ENCODE assay signal across 9 mouse cellular contexts in the genomic region with DNA sequence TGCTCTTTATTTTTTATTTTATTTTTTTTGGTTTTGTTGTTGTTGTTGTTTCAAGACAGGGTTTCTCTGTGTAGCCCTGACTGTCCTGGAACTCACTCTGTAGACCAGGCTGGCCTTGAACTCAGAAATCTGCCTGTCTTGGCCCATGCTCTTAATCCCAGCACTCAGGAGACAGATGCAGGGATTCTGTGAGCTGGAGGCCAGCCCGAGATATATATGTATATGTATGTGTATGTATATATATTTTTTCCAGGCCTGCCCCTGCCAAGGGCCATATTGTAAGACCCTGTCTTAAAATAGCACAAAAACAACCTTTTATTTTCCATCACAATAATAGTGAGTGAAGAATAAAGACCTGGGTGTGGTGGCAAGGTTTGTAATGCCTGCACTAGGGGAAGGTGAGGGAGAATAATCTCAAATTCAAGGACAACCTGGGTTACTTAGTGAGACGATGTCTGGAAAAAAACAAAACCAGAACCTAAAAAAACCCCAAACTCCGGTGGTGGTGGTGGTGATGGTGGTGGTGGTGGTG. TPM values are rescaled to one million over a fixed set of nuclear protein-coding genes. Genes with fewer than 3 reads are reported as not detected.
DNase-seq lines count a peak whose midpoint lies in the region; ATAC-seq lines count a peak whose summit lies in the region.
"Had no signal": no experiment of that assay in that cellular context is flagged by ENCODE, and none has a peak within 500 bp of the region (broad histone marks: within the 10 kb centered on the region; RNA-seq: fewer than 3 reads in every experiment).

No protein-coding gene starts in this region.

- no peaks in the 10 kb centered on the region for H3K9me3 ChIP-seq in kidney, embryonic 14.5 days (ENCODE audit: control insufficient read depth, low read length)
- no peaks in the 10 kb centered on the region for H3K9me3 ChIP-seq in embryonic facial prominence, embryonic 13.5 days
- H3K9me3 ChIP-seq in hindbrain, embryonic 12.5 days (replicated peaks) = no peaks in the 10 kb centered on the region
- no peaks in the 10 kb centered on the region for H3K9me3 ChIP-seq in midbrain, embryonic 13.5 days

- no peak for DNase-seq in kidney, postnatal 10 days
- DNase-seq in adrenal gland, postnatal 36 days = no peak
- no peak for DNase-seq in spleen, postnatal 36 days (ENCODE audit: low spot score in 2 of 2)
- DNase-seq: kidney, adult 11 months had no signal

- 70% methylated on average over 3 of the region's 3 CpGs for WGBS in kidney, embryonic 14.5 days
- 61% methylated on average over 3 of the region's 3 CpGs for WGBS in embryonic facial prominence, embryonic 13.5 days
- WGBS in hindbrain, embryonic 12.5 days = 64% methylated on average over 3 of the region's 3 CpGs
- 49% methylated on average over 3 of the region's 3 CpGs for WGBS in midbrain, embryonic 13.5 days

- ATAC-seq in kidney, embryonic 14.5 days (ENCODE audit: low FRiP score, low TSS enrichment) = no peak
- no peak for ATAC-seq in embryonic facial prominence, embryonic 13.5 days (ENCODE audit: insufficient number of reproducible peaks, insufficient read depth, low FRiP score, low TSS enrichment, low read depth)
- no peak for ATAC-seq in hindbrain, embryonic 12.5 days (ENCODE audit: low FRiP score)
- no peak for ATAC-seq in midbrain, embryonic 13.5 days
- no peak for ATAC-seq in granulocyte monocyte progenitor cell, adult 5-6 weeks (replicated peaks; ENCODE audit: poor library complexity, severe bottlenecking)

- no peak overlapping the region for H3K27ac ChIP-seq in kidney, embryonic 14.5 days (ENCODE audit: low read depth, low read length)
- no peak overlapping the region for H3K27ac ChIP-seq in embryonic facial prominence, embryonic 13.5 days
- no peak overlapping the region for H3K27ac ChIP-seq in hindbrain, embryonic 12.5 days
- no peak overlapping the region for H3K27ac ChIP-seq in midbrain, embryonic 13.5 days

- no peak overlapping the region for H3K9ac ChIP-seq in kidney, embryonic 14.5 days (ENCODE audit: low read depth, low read length)
- H3K9ac ChIP-seq in embryonic facial prominence, embryonic 13.5 days = no peak overlapping the region
- no peak overlapping the region for H3K9ac ChIP-seq in hindbrain, embryonic 12.5 days
- H3K9ac ChIP-seq in midbrain, embryonic 13.5 days (replicated peaks) = no peak overlapping the region

- no peaks in the 10 kb centered on the region for H3K27me3 ChIP-seq in kidney, embryonic 14.5 days (ENCODE audit: control insufficient read depth, insufficient read depth, low read length)
- H3K27me3 ChIP-seq in embryonic facial prominence, embryonic 13.5 days = no peaks in the 10 kb centered on the region
- H3K27me3 ChIP-seq in hindbrain, embryonic 12.5 days = no peaks in the 10 kb centered on the region; the same call in 1 of the 2 replicates
- no peaks in the 10 kb centered on the region for H3K27me3 ChIP-seq in midbrain, embryonic 13.5 days

- H3K4me2 ChIP-seq in kidney, embryonic 14.5 days (replicated peaks; ENCODE audit: low read depth, low read length) = peak overlapping the region; percentile 77; the same call in 1 of the 2 replicates
- H3K4me2 ChIP-seq in embryonic facial prominence, embryonic 13.5 days = peak overlapping the region; percentile 89
- peak overlapping the region; percentile 90 for H3K4me2 ChIP-seq in hindbrain, embryonic 12.5 days (replicated peaks)
- H3K4me2 ChIP-seq in midbrain, embryonic 13.5 days (replicated peaks) = peak overlapping the region; percentile 78

- H3K4me1 ChIP-seq in kidney, embryonic 14.5 days (ENCODE audit: control insufficient read depth, insufficient read depth, low read length) = peaks cover 24% of the 10 kb centered on the region
- peaks cover 43% of the 10 kb centered on the region for H3K4me1 ChIP-seq in embryonic facial prominence, embryonic 13.5 days
- peaks cover 41% of the 10 kb centered on the region for H3K4me1 ChIP-seq in hindbrain, embryonic 12.5 days
- peaks cover 40% of the 10 kb centered on the region for H3K4me1 ChIP-seq in midbrain, embryonic 13.5 days (replicated peaks)

- no peak overlapping the region for H3K4me3 ChIP-seq in kidney, embryonic 14.5 days (ENCODE audit: low read length)
- 0 out of 2 replicates have a peak overlapping the region, but pooled peaks have one; percentile 44 for H3K4me3 ChIP-seq in embryonic facial prominence, embryonic 13.5 days
- 0 out of 2 replicates have a peak overlapping the region, but pooled peaks have one; percentile 41 for H3K4me3 ChIP-seq in hindbrain, embryonic 12.5 days
- peak overlapping the region; percentile 43; the same call in 1 of the 2 replicates for H3K4me3 ChIP-seq in midbrain, embryonic 13.5 days (replicated peaks)

- no peaks in the 10 kb centered on the region for H3K36me3 ChIP-seq in kidney, embryonic 14.5 days (ENCODE audit: control insufficient read depth, insufficient read depth, low read length)
- no peaks in the 10 kb centered on the region for H3K36me3 ChIP-seq in embryonic facial prominence, embryonic 13.5 days
- no peaks in the 10 kb centered on the region for H3K36me3 ChIP-seq in hindbrain, embryonic 12.5 days
- H3K36me3 ChIP-seq in midbrain, embryonic 13.5 days = no peaks in the 10 kb centered on the region

RNA-seq across cellular contexts. Expression of a gene that starts 5.1 kb away (rescaled TPM):
- 62.2 and 73.8 TPM in 2 replicates for polyA plus RNA-seq in kidney, embryonic 14.5 days (2014; fragmentation: Nextera tagmentation; extraction: Ambion mirVana)
- polyA plus RNA-seq in embryonic facial prominence, embryonic 13.5 days (2015; fragmentation: Nextera tagmentation; extraction: Ambion mirVana) = 47.2 and 48.2 TPM in 2 replicates
- polyA plus RNA-seq in hindbrain, embryonic 12.5 days (2016; fragmentation: Nextera tagmentation; extraction: Ambion mirVana) = 39.4 and 45.1 TPM in 2 replicates
- 31.7 and 42.5 TPM in 2 replicates for polyA plus RNA-seq in midbrain, embryonic 13.5 days (2015; fragmentation: Nextera tagmentation; extraction: Ambion mirVana)
- total RNA-seq in granulocyte monocyte progenitor cell, adult 5-6 weeks (2014; fragmentation: Nextera tagmentation) = 15.1 and 48.9 TPM in 2 replicates
- total RNA-seq in granulocyte monocyte progenitor cell, adult 5-6 weeks (2017) = 10.4 and 24.9 TPM in 2 replicates
- total RNA-seq in adrenal gland, postnatal 36 days (2021) = 10 to 100 TPM; 13.5 to 17.5 TPM

RNA-seq across cellular contexts. Expression of a gene that starts 5.9 kb away (rescaled TPM):
- 6.6 and 7.5 TPM in 2 replicates for polyA plus RNA-seq in kidney, embryonic 14.5 days (2014; fragmentation: Nextera tagmentation; extraction: Ambion mirVana)
- 8.9 and 10.3 TPM in 2 replicates for polyA plus RNA-seq in embryonic facial prominence, embryonic 13.5 days (2015; fragmentation: Nextera tagmentation; extraction: Ambion mirVana)
- 15.8 and 16.6 TPM in 2 replicates for polyA plus RNA-seq in hindbrain, embryonic 12.5 days (2016; fragmentation: Nextera tagmentation; extraction: Ambion mirVana)
- polyA plus RNA-seq in midbrain, embryonic 13.5 days (2015; fragmentation: Nextera tagmentation; extraction: Ambion mirVana) = 11.3 and 13.5 TPM in 2 replicates
- 2.0 and 11.4 TPM in 2 replicates for total RNA-seq in granulocyte monocyte progenitor cell, adult 5-6 weeks (2014; fragmentation: Nextera tagmentation)
- 9.4 TPM in 2 replicates for total RNA-seq in granulocyte monocyte progenitor cell, adult 5-6 weeks (2017)
- 10 to 100 TPM; 26.4 to 30.4 TPM for total RNA-seq in adrenal gland, postnatal 36 days (2021)

RNA-seq across cellular contexts. Expression of a gene that starts 20.0 kb away (rescaled TPM):
- polyA plus RNA-seq in kidney, embryonic 14.5 days (2014; fragmentation: Nextera tagmentation; extraction: Ambion mirVana) = 145 and 155 TPM in 2 replicates
- 152 and 153 TPM in 2 replicates for polyA plus RNA-seq in embryonic facial prominence, embryonic 13.5 days (2015; fragmentation: Nextera tagmentation; extraction: Ambion mirVana)
- 95.5 and 100 TPM in 2 replicates for polyA plus RNA-seq in hindbrain, embryonic 12.5 days (2016; fragmentation: Nextera tagmentation; extraction: Ambion mirVana)
- polyA plus RNA-seq in midbrain, embryonic 13.5 days (2015; fragmentation: Nextera tagmentation; extraction: Ambion mirVana) = 61.3 and 62.6 TPM in 2 replicates
- total RNA-seq in granulocyte monocyte progenitor cell, adult 5-6 weeks (2014; fragmentation: Nextera tagmentation) = 80.2 and 105 TPM in 2 replicates
- 102 and 122 TPM in 2 replicates for total RNA-seq in granulocyte monocyte progenitor cell, adult 5-6 weeks (2017)
- 1 to 10 TPM; 5.0 to 6.4 TPM for total RNA-seq in adrenal gland, postnatal 36 days (2021)

RNA-seq across cellular contexts. Expression of a gene that starts 22.8 kb away (rescaled TPM):
- polyA plus RNA-seq in kidney, embryonic 14.5 days (2014; fragmentation: Nextera tagmentation; extraction: Ambion mirVana) = 57.5 and 86.5 TPM in 2 replicates
- 91.5 and 101 TPM in 2 replicates for polyA plus RNA-seq in embryonic facial prominence, embryonic 13.5 days (2015; fragmentation: Nextera tagmentation; extraction: Ambion mirVana)
- polyA plus RNA-seq in hindbrain, embryonic 12.5 days (2016; fragmentation: Nextera tagmentation; extraction: Ambion mirVana) = 140 and 159 TPM in 2 replicates
- polyA plus RNA-seq in midbrain, embryonic 13.5 days (2015; fragmentation: Nextera tagmentation; extraction: Ambion mirVana) = 175 and 188 TPM in 2 replicates
- 59.2 and 63.1 TPM in 2 replicates for total RNA-seq in granulocyte monocyte progenitor cell, adult 5-6 weeks (2014; fragmentation: Nextera tagmentation)
- 7.2 and 8.6 TPM in 2 replicates for total RNA-seq in granulocyte monocyte progenitor cell, adult 5-6 weeks (2017)
- total RNA-seq in adrenal gland, postnatal 36 days (2021) = 100 to 1,000 TPM; 116 to 130 TPM

RNA-seq across cellular contexts. Expression of a gene that starts 29.6 kb away (rescaled TPM):
- polyA plus RNA-seq in kidney, embryonic 14.5 days (2014; fragmentation: Nextera tagmentation; extraction: Ambion mirVana) = 6.1 and 8.9 TPM in 2 replicates
- 11.1 and 11.5 TPM in 2 replicates for polyA plus RNA-seq in embryonic facial prominence, embryonic 13.5 days (2015; fragmentation: Nextera tagmentation; extraction: Ambion mirVana)
- 9.8 and 11.6 TPM in 2 replicates for polyA plus RNA-seq in hindbrain, embryonic 12.5 days (2016; fragmentation: Nextera tagmentation; extraction: Ambion mirVana)
- polyA plus RNA-seq in midbrain, embryonic 13.5 days (2015; fragmentation: Nextera tagmentation; extraction: Ambion mirVana) = 8.6 and 10.5 TPM in 2 replicates
- total RNA-seq in granulocyte monocyte progenitor cell, adult 5-6 weeks (2014; fragmentation: Nextera tagmentation) = 10.3 and 11.7 TPM in 2 replicates
- total RNA-seq in granulocyte monocyte progenitor cell, adult 5-6 weeks (2017) = 9.4 and 9.8 TPM in 2 replicates
- 100 to 1,000 TPM; 112 to 153 TPM for total RNA-seq in adrenal gland, postnatal 36 days (2021)
